Mouse (Mus musculus) layer of hippocampus, postnatal 25 days (tissue): ENCODE results near the gene Gm21994. TPM values are rescaled to one million over a fixed set of nuclear protein-coding genes. Genes with fewer than 3 reads are reported as not detected.
A peak's percentile ranks its signal among the peaks of the same experiment; 100 is the strongest.
"Not testable (repeated sequence)": the region's sequence is repeated elsewhere in the genome, so short reads cannot be mapped to it uniquely, and the experiment has no call there.

Experiments
- DNase-seq, 2 experiments: peaks; one replicate each; pipeline ENCODE4 v3.0.0; 2022; ENCODE audit warnings: mixed read lengths in 2 of 2, low spot score in 1 of 2; ENCODE audit errors: extremely low spot score in 1 of 2
- total RNA-seq, 2 experiments: library from RNA; stranded (reverse); gene quantifications; 2 replicates each; pipeline ENCODE4 v1.2.3; 2021

Gm21994 gene
- total RNA-seq, result 1 to 10 TPM; 6.5 to 7.5 TPM

DNA sequence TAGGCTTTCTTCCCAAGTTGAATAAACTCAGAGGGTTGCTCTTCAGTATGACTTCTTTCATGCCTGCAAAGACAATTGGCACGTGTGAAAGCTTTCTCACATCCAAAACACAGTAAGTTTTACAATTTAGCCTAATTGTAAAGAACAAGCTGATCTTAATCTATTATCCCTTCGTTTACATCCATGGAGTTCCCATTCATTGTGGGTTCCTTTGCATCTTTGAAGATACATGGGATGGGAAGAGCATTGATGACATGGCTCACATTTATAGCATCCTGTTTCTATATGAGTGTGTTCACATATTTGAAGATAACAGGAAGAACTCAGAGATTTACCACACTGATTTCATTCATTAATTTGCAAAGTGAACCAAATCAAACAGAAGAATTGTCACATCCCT, at the start of gene Gm21994:
Gene Gm21994, minus strand, starts transcription at position 101 of the 400 bp plus-strand sequence.
- not testable (repeated sequence) for DNase-seq

DNA sequence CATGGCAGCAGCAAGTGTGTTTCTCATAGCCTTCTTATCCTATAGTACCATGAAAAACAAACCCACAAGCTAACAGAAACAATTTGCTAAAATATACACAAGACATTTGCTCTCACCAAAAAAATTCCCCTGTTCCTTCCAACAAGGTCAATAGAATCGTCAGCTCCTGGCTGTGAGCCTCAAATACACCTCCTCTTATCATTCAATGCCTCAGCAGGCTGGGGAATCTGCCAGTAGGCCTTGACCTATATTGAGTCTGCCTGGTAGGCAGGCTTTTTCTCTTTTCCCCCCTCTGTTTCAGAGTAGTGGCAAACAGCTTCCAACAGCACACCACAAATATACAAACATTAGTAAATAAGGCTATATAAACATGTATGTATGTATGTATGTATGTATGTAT, 43.7 kb upstream of the Gm21994 start:
- DNase-seq, result no peak

- DNase-seq, result no peak
These were observed 38.3 kb upstream of the Gm21994 start for GRCm38 (mm10) chr2:150293669-150294068.

DNA sequence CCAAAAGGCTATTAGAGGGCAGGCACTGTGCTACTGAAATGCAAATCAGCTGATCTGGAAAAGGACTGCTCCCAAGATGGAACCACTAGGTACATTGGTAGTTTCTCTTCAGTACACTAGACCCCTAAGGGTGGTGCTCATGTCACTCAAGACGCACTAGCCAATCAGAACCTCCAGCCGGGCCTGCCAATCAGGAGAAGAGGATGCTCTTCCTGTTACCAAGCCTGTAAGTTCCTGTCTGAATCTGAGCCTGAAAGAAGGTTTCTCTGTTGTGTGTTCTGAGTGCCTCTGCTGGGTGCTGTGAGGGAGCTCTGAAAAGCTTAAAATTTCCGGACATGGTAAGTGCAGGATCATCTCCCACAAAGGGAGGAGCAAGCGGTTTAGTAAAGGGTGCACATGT, 1.9 kb upstream of the Gm21994 start, which contains the start of gene Gm14124:
Gene Gm14124, plus strand, starts transcription at position 227 of the 400 bp plus-strand sequence.
- DNase-seq, result not testable (repeated sequence)

DNA sequence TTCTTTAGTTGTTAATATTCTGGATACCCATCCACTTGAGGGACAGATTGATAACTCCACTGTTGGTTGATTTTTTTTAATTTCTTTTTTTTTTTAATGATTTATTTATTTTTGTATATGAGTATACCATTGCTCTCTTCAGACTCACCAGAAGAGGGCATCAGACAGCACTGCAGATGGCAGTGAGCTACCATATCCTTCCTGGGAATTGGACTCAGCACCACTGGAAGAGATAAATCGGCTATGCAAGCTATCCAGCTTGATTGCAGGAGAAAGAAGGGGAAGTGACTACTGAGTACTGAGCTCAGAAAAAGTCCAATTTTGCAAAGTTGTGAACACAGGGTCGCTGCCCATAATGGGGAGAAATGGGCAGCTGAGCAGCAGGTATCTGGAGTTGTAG, 1.5 kb upstream of the Gm21994 start:
- not testable (repeated sequence) for DNase-seq

GRCm38 (mm10) chr2:150243211-150243610, 12.2 kb downstream of the Gm21994 start:
- DNase-seq, result no peak

DNA sequence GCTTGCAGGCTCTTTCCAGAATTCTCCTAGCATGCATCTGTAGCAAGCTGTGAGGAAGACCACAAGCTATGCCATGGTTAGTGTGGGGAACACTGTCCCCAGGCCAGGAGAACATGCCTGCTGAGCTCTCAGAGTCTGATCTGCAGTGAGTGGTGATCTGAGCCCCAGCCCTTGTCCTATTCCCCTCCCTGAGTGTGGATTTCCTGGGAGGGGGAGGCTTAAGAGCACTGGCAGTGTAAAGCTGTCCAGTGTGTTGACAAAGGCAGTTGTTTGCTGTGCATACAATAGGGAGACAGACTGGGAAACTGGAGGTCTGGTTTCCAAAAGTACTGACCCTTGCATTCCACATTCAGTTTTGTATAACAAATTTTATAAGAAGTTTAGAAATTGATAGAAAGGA, 32.1 kb downstream of the Gm21994 start:
- not testable (repeated sequence) for DNase-seq

DNA sequence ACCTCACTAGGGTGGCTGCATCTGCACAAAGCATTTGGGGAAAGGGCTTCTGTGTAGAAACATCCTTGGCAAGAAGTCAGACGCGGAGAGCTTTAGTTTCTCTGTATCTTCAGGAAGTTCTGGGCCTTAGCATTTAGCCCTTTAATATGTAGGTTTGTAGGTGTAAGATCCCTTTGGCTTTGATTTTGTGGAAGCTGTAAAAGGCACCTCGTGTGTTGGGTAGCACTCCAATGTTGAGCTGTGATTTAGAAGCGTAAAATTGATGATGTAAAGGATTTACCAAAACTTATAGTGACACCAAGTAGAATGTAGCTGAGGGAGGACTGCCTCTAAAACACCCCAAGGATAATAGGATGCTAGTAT, 37.0 kb downstream of the Gm21994 start:
- DNase-seq, result not testable (repeated sequence)

DNA sequence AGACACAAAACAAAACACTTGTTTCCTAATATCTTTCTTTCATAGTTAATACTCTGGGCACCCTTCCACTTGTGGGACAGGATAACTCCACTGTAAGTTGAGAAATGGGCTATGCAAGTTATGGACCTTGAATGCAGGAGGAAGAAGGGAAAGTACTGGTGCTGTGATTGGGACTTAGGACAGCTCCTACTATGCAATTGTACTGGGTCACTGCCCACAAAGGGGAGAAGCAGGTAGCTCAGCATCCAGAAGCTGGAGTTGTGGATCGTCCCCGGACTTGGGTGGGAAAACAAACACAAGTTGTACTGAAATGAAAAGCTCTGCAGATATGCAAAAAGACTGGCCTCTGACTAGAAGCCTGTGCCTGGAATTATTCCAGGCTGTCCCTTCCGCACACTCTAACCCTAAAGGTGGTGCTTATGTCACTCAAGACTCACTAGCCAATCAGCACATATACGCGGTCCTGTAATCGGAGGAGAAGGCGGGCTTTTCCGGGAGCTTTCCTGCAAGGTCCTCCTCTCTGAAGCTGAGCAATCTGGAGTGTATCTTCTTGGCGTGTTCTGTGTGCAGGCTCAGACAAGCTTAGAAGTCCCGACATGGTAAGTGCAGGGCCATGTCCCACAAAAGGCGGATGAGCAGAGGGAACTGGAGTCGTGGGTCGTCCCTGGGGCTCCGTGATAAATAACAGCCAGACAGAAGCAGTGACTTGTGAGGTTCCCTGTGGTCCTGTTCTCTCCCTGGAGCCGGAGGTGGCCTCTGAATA, 37.6 kb downstream of the Gm21994 start, which contains the start of gene Zfp937:
Gene Zfp937, plus strand, starts transcription at position 474 of the 763 bp plus-strand sequence.
- peak; percentile 54 to 56 for DNase-seq

Other genes starting within 250 kb of the Gm21994 start
- 10 to 100 TPM in 1 of 2 experiments, 1 to 10 TPM in 1; 9.9 to 10.8 TPM for gene Zfp120, start 118.9 kb downstream of the Gm21994 start, total RNA-seq
- not detected for gene Gm10770, start 75.9 kb downstream of the Gm21994 start, total RNA-seq
- under 1 TPM in 1 of 2 experiments, not detected in 1; 0.20 TPM for gene Gm14139, start 73.8 kb downstream of the Gm21994 start, total RNA-seq
- gene Zfp937, start 37.5 kb downstream of the Gm21994 start, total RNA-seq, result 10 to 100 TPM in 1 of 2 experiments, 1 to 10 TPM in 1; 8.8 to 11.3 TPM
- under 1 TPM; 0.14 to 0.32 TPM for gene Gm14124, start 1.9 kb upstream of the Gm21994 start, total RNA-seq
- gene Gm10130, start 68.1 kb upstream of the Gm21994 start, total RNA-seq, result 1 to 10 TPM in 1 of 2 experiments, not detected in 1; 2.0 TPM
- gene 3300002I08Rik, start 107.2 kb upstream of the Gm21994 start, total RNA-seq, result 1 to 10 TPM; 7.2 to 7.7 TPM
- gene Zfp442, start 195.9 kb upstream of the Gm21994 start, total RNA-seq, result 1 to 10 TPM; 7.8 to 9.2 TPM
- gene Zfp345, start 229.5 kb upstream of the Gm21994 start, total RNA-seq, result under 1 TPM in 1 of 2 experiments, not detected in 1; 0.27 TPM